In genomic region chr19:9981621-9982020, GRCm38 (mm10) we compare ENCODE assay signal across 8 mouse cellular contexts. TPM values are rescaled to one million over a fixed set of nuclear protein-coding genes. Genes with fewer than 3 reads are reported as not detected.
DNase-seq lines count a peak whose midpoint lies in the region; ATAC-seq and TF ChIP-seq lines count a peak whose summit lies in the region.

No protein-coding gene starts in this region.

- H3K9me3 ChIP-seq in liver, embryonic 12.5 days (replicated peaks): no peaks in the 10 kb centered on the region

- intact Hi-C loops in gastrocnemius, adult 2 months (cut with DNase I): loop anchor here (5.0 kb wide), 1 partner anchor 34 kb away; no protein-coding TSS in a partner anchor
- intact Hi-C loops in gastrocnemius, postnatal 36 days (cut with DNase I): no loop called here

- H3K36me3 ChIP-seq in liver, embryonic 12.5 days: peaks cover 32% of the 10 kb centered on the region

- H3K4me2 ChIP-seq in liver, embryonic 12.5 days: peak overlapping the region; percentile 89

- no peak for TF ChIP-seq CTCF in gastrocnemius, adult 2 months (IDR thresholded peaks at IDR 0.05)

- H3K27me3 ChIP-seq in liver, embryonic 12.5 days (replicated peaks): no peaks in the 10 kb centered on the region

- peak overlapping the region; percentile 97 for H3K9ac ChIP-seq in liver, embryonic 12.5 days

- DNase-seq in gastrocnemius, adult 2 months: peak; percentile 28
- no peak for DNase-seq in gastrocnemius, adult 8-10 months (ENCODE audit: low spot score in 2 of 2)
- DNase-seq in thymus, postnatal 25 days: peak; percentile 24
- DNase-seq in thymus, adult 18-20 months: no peak
- DNase-seq in ovary, postnatal 10 days (ENCODE audit: low spot score): no peak
- DNase-seq in embryo, embryonic 9.5 days (ENCODE audit: extremely low spot score): no peak
- DNase-seq in gastrocnemius, postnatal 36 days: no peak

- 51% methylated on average over 4 of the region's 4 CpGs for WGBS in liver, embryonic 12.5 days (ENCODE audit: insufficient replicate concordance)

- peak overlapping the region; percentile 100 for H3K4me3 ChIP-seq in gastrocnemius, adult 2 months
- peak overlapping the region; percentile 92 for H3K4me3 ChIP-seq in liver, embryonic 12.5 days

- peaks cover 84% of the 10 kb centered on the region for H3K4me1 ChIP-seq in liver, embryonic 12.5 days

- H3K27ac ChIP-seq in gastrocnemius, adult 2 months: peak overlapping the region; percentile 99
- peak overlapping the region; percentile 99 for H3K27ac ChIP-seq in liver, embryonic 12.5 days

- no peak for ATAC-seq in liver, embryonic 12.5 days

RNA-seq across cellular contexts. Expression of gene Fth1, which starts 1.2 kb away (rescaled TPM):
- 1,000 to 10,000 TPM; 2,168 to 2,432 TPM for total RNA-seq in gastrocnemius, adult 2 months (2021)
- 1,000 to 10,000 TPM; 1,901 to 2,305 (median 2,120) TPM for total RNA-seq in gastrocnemius, adult 8-10 months (2022)
- 5,199 and 5,262 TPM in 2 replicates for polyA plus RNA-seq in liver, embryonic 12.5 days (2016; fragmentation: Nextera tagmentation; extraction: Ambion mirVana)
- 1,000 to 10,000 TPM; 1,946 to 2,068 TPM for total RNA-seq in gastrocnemius, postnatal 36 days (2021)

RNA-seq across cellular contexts. Expression of gene Best1, which starts 19.8 kb away (rescaled TPM):
- under 1 TPM; 0.28 to 0.46 TPM for total RNA-seq in gastrocnemius, adult 2 months (2021)
- total RNA-seq in gastrocnemius, adult 8-10 months (2022): under 1 TPM in 3 of 4 experiments, not detected in 1; 0.39 to 0.46 (median 0.45) TPM
- 0.17 and 0.32 TPM in 2 replicates for polyA plus RNA-seq in liver, embryonic 12.5 days (2016; fragmentation: Nextera tagmentation; extraction: Ambion mirVana)
- under 1 TPM in 1 of 2 experiments, not detected in 1; 0.15 TPM for total RNA-seq in gastrocnemius, postnatal 36 days (2021)

RNA-seq across cellular contexts. Expression of gene Rab3il1, which starts 19.8 kb away (rescaled TPM):
- 1 to 10 TPM; 4.0 to 4.7 TPM for total RNA-seq in gastrocnemius, adult 2 months (2021)
- 1 to 10 TPM; 2.5 to 3.9 (median 3.3) TPM for total RNA-seq in gastrocnemius, adult 8-10 months (2022)
- polyA plus RNA-seq in liver, embryonic 12.5 days (2016; fragmentation: Nextera tagmentation; extraction: Ambion mirVana): 189 and 191 TPM in 2 replicates
- 1 to 10 TPM; 4.5 to 4.6 TPM for total RNA-seq in gastrocnemius, postnatal 36 days (2021)

RNA-seq across cellular contexts. Expression of gene Fads3, which starts 59.7 kb away (rescaled TPM):
- 1 to 10 TPM; 2.2 to 2.3 TPM for total RNA-seq in gastrocnemius, adult 2 months (2021)
- 1 to 10 TPM; 1.5 to 4.9 (median 3.5) TPM for total RNA-seq in gastrocnemius, adult 8-10 months (2022)
- 6.9 and 10.0 TPM in 2 replicates for polyA plus RNA-seq in liver, embryonic 12.5 days (2016; fragmentation: Nextera tagmentation; extraction: Ambion mirVana)
- total RNA-seq in gastrocnemius, postnatal 36 days (2021): 1 to 10 TPM; 2.4 to 2.9 TPM

Comparison
In these comparisons a context has a peak if more than half of its experiments do, and no peak if none do; other contexts are left out.
1. DNase-seq: peak in gastrocnemius, adult 2 months (single experiment) and thymus, postnatal 25 days (single experiment); none in gastrocnemius, adult 8-10 months (0 of 2), thymus, adult 18-20 months (0 of 2), ovary, postnatal 10 days (single experiment), embryo, embryonic 9.5 days (single experiment) and gastrocnemius, postnatal 36 days (0 of 2).